Mouse (Mus musculus) right cerebral cortex, adult 18-20 months (tissue): ENCODE measurements around the gene Zfp663.
A peak's percentile ranks its signal among the peaks of the same experiment; 100 is the strongest.

Source experiments
- DNase-seq: peaks from one replicate; pipeline ENCODE4 v3.0.0; 2022; ENCODE audit warnings: mixed read lengths

Zfp663 gene

DNA sequence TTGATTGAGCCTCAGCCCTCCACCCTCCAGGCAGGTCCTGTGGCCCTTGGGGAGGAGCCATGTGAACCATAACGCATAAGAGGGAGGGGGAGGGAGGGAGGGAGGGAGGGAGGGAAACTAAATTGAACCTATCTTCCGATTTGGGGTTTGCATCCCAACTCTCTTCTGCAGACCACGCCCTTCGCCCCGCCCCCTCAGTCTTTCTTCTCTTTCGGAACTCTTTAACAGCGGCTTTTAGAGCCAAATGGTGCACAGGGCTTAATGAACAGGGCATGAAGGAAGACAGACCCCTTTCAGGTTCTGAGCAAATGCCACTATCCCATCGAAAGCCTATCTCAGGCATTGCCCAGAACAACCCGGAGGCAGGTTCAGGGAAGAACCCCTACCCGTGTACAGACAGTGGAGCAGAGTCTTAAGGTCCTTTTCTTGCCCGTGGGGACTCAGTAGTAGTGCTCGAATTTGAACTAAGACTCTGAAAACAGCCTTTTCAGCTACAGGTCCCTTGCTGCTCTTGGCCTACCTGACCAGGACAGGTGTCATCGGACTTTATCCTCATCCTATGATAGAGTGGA is 575 bp downstream of the Zfp663 start:
- DNase-seq: no peak

DNA sequence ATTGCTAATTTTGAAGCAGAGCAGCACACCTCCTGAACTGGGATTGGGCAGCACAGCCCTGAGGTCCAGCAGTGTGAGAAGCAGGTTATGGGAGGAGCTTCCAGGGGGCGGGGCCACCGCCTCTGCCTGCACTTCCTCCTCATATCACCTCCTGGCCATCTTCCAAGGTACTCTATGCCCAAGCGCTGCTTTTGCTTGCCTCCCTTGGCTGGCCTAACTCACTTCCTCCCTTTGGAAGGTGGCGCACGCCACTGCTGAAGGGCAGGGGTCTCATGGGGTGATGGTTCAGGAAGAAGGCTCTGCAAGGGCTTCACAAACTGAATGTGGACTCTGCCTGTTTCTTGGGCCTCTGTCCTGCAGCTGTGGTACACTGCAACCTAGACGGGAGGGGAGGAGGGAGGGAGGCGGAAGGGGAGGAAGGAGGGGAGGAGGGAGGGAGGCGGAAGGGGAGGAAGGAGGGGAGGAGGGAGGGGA is 1.4 kb downstream of the Zfp663 start:
- DNase-seq: no peak

DNA sequence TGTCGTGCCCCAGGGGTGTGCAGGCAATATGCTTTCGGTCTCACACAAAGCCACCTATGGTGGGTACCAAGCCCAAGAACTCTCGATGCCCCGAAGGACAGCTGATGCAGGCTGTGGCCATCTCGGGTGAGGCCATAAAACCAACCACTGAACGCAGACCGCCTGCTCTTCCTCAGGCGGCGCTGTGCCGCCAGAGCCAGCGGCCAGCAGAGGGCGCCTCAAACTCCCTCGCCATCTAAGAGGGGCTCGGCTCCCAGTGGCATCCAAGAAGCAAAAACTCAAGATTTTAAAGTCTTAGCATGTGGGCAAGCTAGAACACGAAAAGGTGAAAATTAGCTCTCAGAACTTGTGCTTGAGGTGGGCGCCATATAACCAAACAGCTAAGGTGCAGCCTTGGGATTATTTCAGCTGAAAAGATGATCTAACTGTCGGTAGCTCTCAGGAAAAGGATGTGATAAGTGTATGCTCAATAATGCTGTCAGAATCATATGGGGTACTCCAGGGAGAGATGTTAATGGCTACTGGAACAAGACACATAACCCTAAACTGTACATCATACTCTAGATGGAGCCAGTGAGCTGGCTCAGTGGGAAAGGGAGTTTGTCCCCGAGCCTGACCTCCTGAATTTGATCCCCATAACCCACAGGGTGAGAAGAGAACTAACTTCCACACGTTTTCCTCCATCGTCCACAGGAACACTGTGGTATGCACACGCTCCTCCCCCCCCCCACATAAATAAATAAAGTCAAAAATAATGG is 4.0 kb downstream of the Zfp663 start:
- DNase-seq: peak; percentile 48

DNA sequence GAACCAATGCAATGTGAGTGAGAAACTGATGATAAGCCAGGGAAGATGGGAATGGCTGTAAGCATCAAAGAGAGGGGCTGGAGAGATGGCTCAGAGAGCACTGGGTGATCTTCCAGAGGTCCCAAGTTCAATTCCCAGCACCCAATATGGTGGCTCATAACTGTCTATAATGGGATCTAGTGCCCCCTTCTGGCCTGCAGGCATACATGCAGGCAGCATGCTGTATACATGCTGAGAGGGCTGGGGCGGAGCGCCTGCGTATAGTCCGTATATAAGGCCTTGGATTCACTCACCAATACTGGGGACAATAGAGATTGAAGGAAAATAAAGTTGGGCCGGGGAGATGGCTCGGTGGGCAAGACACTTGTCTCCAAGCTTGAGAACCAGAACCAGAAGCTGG is 5.2 kb downstream of the Zfp663 start:
- DNase-seq: no peak

DNA sequence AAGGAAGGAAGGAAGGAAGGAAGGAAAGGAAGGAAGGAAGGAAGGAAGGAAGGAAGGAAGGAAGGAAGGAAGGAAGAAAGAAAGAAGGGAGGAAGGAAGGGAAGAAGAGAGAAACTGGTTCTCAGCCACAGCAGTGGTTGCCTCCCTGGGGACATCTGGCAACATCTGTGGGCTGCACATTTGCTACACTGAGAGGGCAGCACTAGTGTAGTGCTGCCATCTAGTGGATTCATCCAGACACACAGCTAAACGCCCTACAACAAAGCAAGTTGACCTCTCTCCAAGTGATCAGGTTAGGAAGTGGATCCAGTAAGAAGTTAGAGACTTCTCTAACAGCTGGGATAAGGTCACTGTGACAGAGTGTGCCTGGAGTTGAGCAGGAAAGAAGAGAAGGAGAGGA is 7.7 kb downstream of the Zfp663 start:
- DNase-seq: peak; percentile 49

DNA sequence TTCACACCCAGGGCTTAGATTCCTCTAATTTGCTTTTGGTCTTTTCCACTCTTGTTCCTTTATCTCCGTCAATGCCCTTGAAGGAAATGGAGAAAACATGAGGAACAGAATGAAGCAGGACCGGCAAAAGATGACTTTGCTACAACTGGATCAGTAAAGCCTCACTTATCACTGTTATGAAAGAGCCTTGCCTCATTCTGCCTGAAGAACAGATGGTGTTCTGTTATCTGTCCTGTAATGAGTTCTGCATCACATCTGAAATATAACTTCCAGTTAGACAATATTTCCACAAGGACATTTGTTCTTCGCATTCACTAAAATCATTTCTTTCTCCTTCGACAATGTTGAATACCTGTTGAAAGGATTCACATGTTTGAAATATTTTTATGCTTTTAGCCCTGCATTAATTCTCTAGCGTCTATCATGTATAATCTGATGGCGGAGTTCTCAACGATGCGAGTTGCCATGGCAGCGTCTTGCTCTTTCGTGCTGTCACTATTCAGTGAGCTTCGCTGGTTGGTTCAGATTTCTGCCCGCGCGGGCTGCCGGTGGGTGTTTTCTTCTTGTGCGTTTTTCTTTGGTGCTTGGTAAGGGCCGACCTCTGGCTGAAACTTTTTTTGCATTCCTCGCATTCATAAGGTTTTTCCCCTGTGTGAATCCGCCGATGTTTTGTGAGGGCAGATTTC is 16.6 kb downstream of the Zfp663 start:
- peak; percentile 39 for DNase-seq

DNA sequence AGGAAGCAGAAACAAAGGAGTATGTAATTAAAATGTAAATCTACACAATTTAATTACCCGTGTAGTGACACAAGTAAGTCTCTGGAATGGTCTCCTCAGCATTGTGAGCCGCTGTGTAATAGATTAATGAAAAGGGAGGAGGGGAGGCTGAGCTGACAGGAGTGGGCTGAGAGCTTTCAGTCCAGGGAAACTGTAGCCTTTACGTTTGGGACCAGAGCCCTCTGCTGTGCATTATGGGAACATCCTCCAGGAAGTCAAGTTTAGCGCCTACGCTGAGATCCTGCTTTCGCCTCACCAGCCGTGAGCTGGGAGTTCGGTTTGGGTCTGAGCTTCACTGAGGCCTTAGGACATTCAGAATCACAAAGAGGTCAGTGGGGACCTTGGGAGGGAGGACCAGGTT is 19.1 kb downstream of the Zfp663 start:
- peak; percentile 66 for DNase-seq

DNA sequence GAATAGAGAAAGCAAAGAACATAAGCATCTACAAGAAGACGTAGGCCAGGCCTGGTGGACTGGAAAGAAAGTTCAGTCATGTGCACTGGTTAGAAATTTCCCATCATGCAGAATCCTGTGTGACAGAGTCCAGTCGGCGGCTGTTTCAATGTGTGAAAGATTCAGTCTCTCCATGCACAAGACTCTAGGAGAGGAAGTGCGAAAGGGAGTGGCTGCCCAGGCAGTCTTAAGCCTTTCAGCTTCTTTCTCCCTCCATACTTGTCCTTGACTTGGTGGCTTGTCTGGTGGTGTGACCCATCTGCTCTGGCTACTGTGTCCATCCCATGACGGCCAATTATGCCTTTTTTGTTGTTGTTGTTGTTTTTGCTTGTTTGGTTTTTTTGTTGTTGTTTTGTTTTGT is 22.3 kb downstream of the Zfp663 start:
- DNase-seq: no peak

DNA sequence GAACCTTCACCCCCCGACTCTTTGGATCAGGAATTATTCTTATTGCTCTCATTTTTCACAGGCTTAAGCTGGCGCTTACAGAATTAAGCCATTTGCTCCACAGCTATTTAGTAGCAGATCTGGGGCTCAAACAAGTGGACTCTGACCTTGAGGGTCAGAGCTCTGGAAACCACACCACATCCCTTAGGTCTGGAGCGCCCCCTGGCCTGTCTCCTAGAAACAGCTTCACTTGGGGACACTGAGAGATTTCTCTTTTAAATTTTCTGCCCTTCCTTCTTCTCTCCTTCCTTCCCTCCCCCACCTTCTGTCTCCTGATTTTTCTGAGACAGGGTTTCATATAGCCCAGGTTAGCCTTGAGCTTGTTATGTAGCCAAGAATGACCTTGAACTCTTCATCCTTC is 31.3 kb downstream of the Zfp663 start:
- DNase-seq: no peak

DNA sequence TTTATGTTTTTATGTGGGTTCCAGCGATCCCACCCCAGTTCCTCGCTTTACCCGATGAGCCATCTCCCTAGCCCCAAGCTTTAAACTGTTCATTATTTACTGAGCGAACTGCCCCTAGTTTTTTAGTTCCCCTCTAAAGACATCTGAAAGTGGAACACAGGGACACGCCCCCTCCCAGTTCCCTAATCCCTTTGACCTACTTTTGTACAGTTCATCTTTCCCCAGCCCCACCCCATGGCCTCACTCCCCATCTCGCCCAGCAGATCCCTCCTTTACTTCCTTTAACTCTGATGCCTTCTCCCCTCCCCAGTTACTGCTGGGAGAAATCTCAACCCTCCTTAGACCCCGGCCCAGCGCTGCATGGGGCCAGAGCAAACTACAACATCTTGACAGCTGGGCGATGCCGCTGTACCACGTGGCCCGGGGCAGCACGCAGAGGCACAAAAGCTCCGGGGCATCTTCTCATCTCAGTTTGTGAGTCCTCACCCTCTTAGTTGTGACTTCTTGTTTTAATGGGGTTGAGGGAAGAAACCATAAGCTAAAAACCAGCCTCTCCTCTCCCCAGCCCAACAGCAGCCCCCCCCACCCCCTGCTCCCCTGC is 35.8 kb downstream of the Zfp663 start:
- no peak for DNase-seq

DNA sequence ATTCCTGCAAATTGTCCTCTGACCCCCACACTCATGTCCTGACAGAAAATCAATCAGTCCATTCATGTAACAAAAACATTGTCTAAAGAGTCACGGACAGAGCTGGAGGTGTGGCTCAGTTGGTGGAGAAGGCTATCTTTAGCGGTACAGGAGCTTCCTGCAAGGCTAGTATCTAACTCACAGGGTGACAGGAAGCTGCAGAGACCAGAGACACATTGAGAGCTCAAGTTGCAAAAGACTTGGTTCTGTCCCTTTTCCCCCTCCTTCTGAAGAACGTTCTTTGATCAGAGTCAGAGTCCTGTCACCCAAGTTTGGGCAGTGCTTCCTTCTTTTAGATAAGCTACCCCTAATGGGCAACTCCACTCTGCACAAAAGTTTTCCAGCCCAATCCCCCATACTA is 38.8 kb downstream of the Zfp663 start:
- no peak for DNase-seq

DNA sequence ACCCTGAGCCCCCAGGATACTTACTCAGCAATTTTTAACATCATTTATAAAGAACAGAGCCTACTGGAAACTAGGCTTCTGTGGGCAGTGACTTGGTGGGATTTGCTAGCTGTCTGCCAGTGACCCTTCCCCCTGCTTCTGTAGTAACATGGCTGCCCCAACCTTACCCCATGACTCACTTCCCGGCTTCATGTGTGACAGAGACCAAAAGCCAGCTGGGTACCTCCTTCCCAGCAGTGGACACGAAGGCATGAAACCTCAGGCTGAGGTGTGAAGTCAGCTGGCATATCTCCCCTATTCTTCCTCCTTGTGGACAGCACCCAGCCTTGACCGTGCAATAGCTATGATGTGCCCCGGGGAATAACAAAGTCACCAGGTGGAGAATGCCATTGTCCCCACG is 39.8 kb downstream of the Zfp663 start:
- DNase-seq: no peak

DNA sequence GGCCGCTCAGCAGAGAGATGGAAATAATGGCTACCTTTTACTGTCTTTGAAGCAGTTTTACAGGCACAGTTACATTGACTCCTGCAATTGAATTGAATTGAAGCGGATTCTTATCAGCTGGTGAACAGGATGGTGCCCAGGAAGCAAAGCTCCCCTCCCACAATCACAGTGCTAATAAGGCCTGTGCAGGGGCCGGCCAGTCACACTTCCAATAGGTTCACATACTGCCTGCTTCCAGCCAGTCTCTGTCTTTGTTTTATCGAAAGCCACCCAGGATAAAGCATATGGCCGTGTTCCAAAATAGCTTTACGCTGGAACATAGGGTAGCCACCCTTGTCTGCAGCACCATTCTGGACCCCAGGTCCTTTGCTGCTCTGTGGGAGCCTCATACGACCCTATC is 41.1 kb downstream of the Zfp663 start:
- no peak for DNase-seq

DNA sequence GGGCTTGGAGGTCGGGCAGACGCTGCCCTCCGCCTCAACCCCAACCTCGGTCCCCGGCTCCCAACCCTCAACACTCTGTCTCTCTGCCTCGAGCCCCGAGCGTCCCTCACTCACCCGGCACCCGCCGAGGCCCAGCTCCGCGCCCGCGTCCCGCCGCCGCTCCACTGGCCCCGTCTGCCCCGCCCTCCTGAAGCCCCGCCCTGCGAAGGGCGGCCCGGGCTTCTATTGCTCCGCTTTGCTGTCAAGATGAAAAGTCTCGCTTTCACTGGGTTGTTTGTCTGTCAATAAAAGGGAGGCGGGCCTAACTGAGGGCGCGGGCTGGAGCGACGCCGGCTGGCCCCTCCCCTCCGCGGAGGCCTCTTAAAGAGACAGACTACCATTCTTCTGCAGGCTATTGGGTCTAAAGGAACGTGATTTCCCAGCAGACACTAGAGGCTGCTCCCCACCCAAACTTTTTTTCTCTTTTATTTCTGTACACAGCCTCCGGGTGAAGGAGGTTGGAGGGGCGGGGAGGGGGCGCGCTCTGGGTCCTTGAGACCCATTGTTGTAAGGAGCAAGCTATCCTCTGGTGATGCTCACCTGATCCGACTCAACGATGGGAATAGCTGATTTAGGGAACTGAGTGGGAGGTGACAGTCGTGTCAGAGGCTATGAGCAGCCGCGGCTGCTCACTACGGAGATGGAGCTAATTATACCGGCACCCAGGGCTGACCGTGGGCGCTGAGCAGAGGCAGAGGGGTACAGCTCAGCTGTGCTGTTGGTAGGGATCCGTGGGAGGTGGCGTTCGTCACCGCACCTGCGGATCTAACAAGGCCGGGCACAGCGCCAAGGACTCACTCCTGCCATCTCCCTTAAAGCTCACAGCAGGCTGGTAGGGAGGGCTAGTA is 42.0 kb downstream of the Zfp663 start, which contains the start of gene Elmo2:
Elmo2 (minus strand) TSS at position 176 of the 887 bp plus-strand sequence.
- DNase-seq: peak; percentile 98

DNA sequence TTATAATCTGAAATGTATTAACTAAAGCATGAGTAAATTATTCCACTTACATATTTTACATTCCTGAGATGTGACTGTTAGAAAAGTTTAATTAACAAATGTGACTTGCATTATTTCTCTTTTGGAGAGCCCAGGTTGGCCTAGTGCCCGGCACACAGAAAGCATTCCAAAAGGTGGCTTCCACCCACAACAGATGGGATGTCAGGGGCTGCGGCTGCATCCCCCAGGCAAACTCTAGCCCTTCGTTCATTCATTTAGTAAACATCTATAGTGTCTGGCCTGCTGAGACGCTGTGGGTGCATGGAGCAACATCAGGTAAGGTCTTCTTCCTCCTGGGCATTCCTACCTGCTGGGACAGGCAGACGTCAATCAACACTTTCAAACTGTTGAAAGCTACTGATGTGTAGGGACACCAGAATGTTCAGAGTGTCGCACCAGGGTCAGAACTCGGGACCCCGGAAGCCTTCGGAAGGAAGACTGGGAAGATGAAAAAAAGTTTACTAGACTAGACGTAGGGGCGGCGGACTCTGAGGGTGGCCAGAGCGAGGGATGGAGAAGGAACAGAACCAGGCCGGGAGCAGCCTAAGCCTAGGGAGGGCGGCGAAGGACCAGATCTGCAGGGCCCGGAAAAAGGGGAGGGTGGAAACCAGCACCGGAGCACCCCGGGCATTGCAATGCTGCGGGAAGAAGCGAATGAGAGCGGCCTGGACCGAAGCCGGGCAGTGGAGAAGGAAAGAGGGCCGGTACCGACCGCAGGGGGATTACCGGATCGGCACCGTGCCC is 42.8 kb downstream of the Zfp663 start:
- DNase-seq: no peak

DNA sequence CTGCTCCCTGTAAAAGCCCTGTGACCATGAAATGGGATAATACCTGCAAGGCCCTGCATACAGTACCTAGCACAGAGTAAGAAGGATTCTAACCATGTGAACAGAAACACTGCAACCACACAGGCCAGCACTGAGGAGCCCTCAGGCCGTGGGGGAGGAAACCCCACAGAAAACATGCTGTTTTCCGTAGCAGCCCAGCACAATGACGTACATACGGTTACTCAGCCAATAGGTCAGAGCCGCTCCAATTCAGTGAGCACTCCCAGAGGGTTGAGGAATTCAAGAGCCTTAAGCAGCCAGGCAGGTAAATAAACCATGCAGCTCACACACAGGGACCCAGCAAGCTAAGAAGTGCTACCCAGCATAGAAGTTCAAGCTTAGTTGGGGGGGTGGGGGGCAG is 44.6 kb downstream of the Zfp663 start:
- DNase-seq: no peak

DNA sequence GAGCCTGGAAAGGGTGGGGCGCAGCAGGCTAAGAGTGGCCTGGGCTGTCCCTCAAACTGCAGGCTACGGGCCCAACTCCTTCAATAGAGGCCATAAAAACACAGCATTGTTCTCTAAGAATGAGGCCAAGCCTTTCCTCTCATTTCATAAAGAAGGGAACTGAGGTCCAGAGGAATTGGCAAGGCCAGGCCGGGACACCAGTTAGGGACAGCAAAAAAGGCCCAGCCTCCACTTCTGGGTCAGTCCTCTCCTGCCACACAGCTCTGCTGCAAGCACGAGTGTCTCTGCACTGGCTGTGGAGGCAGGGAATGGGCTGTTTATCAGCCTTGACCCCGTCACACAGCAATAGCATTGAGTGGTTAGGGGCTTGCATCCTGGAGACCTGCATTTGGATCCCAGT is 45.0 kb downstream of the Zfp663 start:
- peak; percentile 52 for DNase-seq

DNA sequence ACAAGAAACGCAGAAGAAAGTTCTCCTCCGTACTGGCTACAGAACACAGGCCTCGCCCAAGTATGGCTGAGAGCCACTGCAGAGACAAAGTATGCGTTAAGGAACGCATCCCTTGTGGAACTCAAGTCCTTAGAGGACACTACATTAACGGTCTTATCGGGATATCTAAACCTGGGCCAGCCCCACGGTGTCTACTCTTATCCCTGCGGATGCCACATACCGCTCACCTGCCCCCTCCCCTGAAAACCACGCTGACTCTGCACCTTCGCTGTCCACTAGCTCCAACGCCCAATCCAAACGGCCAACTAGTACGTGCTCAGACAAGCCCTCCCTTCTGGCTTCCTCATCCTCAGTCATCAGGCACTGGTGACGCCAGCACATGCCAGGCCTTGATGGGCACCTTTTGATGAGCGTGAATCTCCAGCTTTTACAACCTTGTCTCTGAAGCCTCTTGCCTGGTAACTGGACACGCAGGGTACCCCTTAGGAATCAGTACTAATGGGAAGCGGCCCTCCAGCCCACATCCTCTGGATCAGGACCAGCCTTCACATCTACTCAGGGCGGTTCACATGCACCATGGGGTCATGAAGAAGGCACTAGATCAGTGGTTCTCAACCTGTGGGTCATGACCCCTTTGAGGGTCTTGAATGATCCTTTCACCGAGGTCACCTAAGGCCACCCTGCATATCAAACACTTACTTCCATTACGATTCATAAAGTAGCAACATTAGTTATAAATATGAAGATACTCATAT is 46.4 kb downstream of the Zfp663 start:
- no peak for DNase-seq

DNA sequence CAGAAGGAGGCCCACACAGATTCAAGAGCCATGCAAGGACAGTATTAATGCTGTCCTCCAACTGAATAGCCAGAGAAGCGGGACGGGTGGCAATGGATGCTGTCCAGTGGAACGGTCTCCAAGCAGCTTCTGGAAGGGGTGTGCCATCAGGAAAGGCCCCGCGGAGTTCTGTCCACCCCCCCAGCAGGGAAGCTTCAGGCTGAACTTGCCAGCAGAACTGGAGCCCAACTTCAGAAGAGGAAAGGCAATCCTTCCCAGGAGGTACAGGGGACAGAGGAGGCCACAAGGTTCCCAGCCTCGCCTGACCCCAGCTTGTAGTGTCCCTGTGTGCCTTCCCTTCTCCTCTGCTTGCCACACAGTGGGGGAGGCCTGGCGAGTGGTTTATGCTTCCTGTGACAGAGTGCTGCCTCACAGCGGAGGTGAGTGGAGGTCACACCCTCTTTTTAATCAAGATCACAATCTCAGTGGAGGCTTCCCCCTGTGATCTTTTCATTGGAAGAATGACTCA is 47.1 kb downstream of the Zfp663 start:
- peak; percentile 43 for DNase-seq

DNA sequence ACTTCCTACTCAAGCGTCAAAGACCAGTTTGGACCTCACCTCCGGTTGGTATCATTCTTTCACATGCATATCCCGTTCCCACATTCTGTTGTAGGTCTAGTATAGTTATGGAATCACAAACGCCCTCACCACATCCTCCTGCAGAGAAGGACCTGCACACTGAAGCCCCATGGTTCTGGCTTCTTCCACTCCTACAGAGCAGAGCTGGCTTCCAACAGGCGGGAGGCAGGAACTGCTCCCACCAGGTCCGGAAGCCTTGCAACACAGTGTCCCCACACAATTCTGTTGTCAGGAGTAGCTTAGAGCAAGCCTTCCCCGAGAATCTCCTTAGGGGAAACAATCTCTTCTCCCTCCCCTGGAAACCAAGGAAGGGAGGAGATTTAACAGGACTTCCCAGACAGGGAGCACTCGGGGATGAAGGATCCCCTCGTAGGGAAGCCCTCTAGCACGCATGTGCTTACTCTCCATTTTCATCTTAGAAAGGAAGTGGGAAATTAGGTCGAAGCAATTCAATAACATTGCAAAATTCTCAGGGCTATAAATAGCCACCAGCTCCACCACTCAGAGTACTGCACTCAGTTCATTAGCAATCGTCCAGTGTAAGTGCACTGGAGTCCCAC is 47.9 kb downstream of the Zfp663 start:
- DNase-seq: peak; percentile 80
